Mouse (Mus musculus): ENCODE results near the gene Cfap97.

DNA sequence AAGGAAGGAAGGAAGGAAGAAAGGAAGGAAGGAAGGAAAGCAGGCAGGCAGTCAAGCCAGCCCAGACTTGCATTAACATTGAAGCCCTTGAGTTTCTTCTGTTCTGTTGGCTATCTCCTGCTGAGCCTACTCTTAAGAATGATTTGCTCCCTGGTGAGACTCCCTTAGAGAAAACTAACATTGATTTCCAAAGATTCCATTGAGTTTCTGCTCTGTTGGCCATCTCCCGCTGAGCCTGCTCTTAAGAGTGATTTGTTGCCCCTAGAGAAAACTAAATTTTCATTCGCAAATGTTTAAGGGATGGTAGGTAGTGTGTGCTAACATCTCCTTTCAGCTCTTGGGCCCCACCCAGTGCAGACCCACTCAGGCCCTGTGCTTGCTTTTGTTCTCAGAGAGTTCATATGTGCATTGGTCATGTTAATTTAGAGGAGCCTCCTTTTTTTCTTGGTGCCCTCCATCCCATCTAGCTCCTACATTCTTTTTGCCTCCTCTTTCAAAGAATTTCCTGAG is 62.5 kb downstream of the Cfap97 start:
- no peak for TF ChIP-seq ZNF384 (IDR thresholded peaks at IDR 0.05; ENCODE audit: low read depth, low read length)
- no peak for TF ChIP-seq ZC3H11A (IDR thresholded peaks at IDR 0.05; ENCODE audit: borderline replicate concordance, low read depth, low read length)
- TF ChIP-seq CHD2 (IDR thresholded peaks at IDR 0.05; ENCODE audit: low read depth, low read length): no peak
- no peak for TF ChIP-seq MAFK (IDR thresholded peaks at IDR 0.05; ENCODE audit: insufficient read depth, low read depth, low read length)
- TF ChIP-seq HCFC1 (IDR thresholded peaks at IDR 0.05; ENCODE audit: borderline replicate concordance, insufficient read depth, low read length): no peak

Measured in ES-E14 (cell line).